In the genomic region with DNA sequence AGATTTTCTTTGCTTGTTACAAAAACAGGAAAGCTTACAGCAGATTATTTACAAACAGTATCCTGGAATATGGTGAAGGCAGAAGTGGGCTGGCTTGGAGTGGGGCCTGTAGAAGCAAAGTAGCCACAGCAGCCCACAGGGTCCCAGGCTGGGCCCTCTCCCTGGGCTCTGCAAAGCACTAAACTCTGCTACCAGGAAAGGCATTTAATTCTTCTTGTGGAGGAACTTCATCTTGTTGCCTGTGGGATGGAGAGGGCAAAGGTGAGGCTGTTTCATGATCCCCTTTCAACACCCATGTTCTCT, we compare ENCODE assay signal across 12 mouse cellular contexts. TPM values are rescaled to one million over a fixed set of nuclear protein-coding genes. Genes with fewer than 3 reads are reported as not detected.
A peak's percentile ranks its signal among the peaks of the same experiment; 100 is the strongest.
DNase-seq lines count a peak whose midpoint lies in the region; ATAC-seq and TF ChIP-seq lines count a peak whose summit lies in the region.
"Had no signal": no experiment of that assay in that cellular context is flagged by ENCODE, and none has a peak within 500 bp of the region (broad histone marks: within the 10 kb centered on the region; RNA-seq: fewer than 3 reads in every experiment).

No protein-coding gene starts in this region.

- H3K27ac ChIP-seq in forebrain, embryonic 11.5 days (ENCODE audit: low read depth, low read length): 0 out of 2 replicates have a peak overlapping the region, but pooled peaks have one; percentile 18
- no peak overlapping the region for H3K27ac ChIP-seq in forebrain, postnatal 0 days (ENCODE audit: low read depth, low read length)
- H3K27ac ChIP-seq in hindbrain, embryonic 13.5 days: peak overlapping the region; percentile 19
- no peak overlapping the region for H3K27ac ChIP-seq in hindbrain, embryonic 16.5 days (ENCODE audit: low read depth, low read length)
- H3K27ac ChIP-seq in neural tube, embryonic 13.5 days (replicated peaks): 0 out of 2 replicates have a peak overlapping the region, but pooled peaks have one; percentile 7
- no peak overlapping the region for H3K27ac ChIP-seq in neural tube, embryonic 15.5 days (replicated peaks)
- H3K27ac ChIP-seq: midbrain, embryonic 15.5 days had no signal

- H3K9ac ChIP-seq in forebrain, embryonic 11.5 days (ENCODE audit: low read length): no peak overlapping the region
- H3K9ac ChIP-seq in forebrain, postnatal 0 days: no peak overlapping the region
- no peak overlapping the region; the same call in 1 of the 2 replicates for H3K9ac ChIP-seq in hindbrain, embryonic 13.5 days
- no peak overlapping the region for H3K9ac ChIP-seq in hindbrain, embryonic 16.5 days (ENCODE audit: low read depth, low read length)
- H3K9ac ChIP-seq in neural tube, embryonic 13.5 days: peak overlapping the region; percentile 41; the same call in 1 of the 2 replicates
- no peak overlapping the region for H3K9ac ChIP-seq in neural tube, embryonic 15.5 days (replicated peaks)
- H3K9ac ChIP-seq: midbrain, embryonic 15.5 days had no signal

- H3K27me3 ChIP-seq in forebrain, embryonic 11.5 days (ENCODE audit: control insufficient read depth, insufficient read depth, low read length): no peaks in the 10 kb centered on the region
- no peaks in the 10 kb centered on the region for H3K27me3 ChIP-seq in forebrain, postnatal 0 days (ENCODE audit: insufficient read depth, low read length)
- H3K27me3 ChIP-seq in hindbrain, embryonic 13.5 days: no peaks in the 10 kb centered on the region
- H3K27me3 ChIP-seq in hindbrain, embryonic 16.5 days (replicated peaks; ENCODE audit: control insufficient read depth, insufficient read depth, low read length): no peaks in the 10 kb centered on the region
- H3K27me3 ChIP-seq in neural tube, embryonic 13.5 days: no peaks in the 10 kb centered on the region
- H3K27me3 ChIP-seq in neural tube, embryonic 15.5 days (replicated peaks): no peaks in the 10 kb centered on the region
- H3K27me3 ChIP-seq: midbrain, embryonic 15.5 days had no signal

- H3K4me3 ChIP-seq in forebrain, embryonic 11.5 days (ENCODE audit: low read depth, low read length): no peak overlapping the region
- H3K4me3 ChIP-seq in forebrain, postnatal 0 days (ENCODE audit: low read depth, low read length): no peak overlapping the region
- no peak overlapping the region for H3K4me3 ChIP-seq in hindbrain, embryonic 13.5 days
- no peak overlapping the region for H3K4me3 ChIP-seq in hindbrain, embryonic 16.5 days (ENCODE audit: low read length)
- no peak overlapping the region for H3K4me3 ChIP-seq in neural tube, embryonic 13.5 days
- no peak overlapping the region for H3K4me3 ChIP-seq in neural tube, embryonic 15.5 days (replicated peaks)
- H3K4me3 ChIP-seq: midbrain, embryonic 15.5 days had no signal

- no peak overlapping the region for H3K4me2 ChIP-seq in forebrain, embryonic 11.5 days (ENCODE audit: low read depth, low read length, severe bottlenecking)
- no peak overlapping the region for H3K4me2 ChIP-seq in forebrain, postnatal 0 days (ENCODE audit: low read depth)
- no peak overlapping the region for H3K4me2 ChIP-seq in hindbrain, embryonic 13.5 days
- H3K4me2 ChIP-seq in hindbrain, embryonic 16.5 days (ENCODE audit: low read length): no peak overlapping the region
- no peak overlapping the region for H3K4me2 ChIP-seq in neural tube, embryonic 13.5 days
- no peak overlapping the region for H3K4me2 ChIP-seq in neural tube, embryonic 15.5 days
- H3K4me2 ChIP-seq: midbrain, embryonic 15.5 days had no signal

- no peak for DNase-seq in forebrain, embryonic 11.5 days (ENCODE audit: low spot score)
- no peak for DNase-seq in forebrain, postnatal 0 days
- DNase-seq in urinary bladder, postnatal 4 days (ENCODE audit: low spot score in 2 of 2): no peak
- DNase-seq: kidney, adult 9 months; retina, postnatal 1 day; thymus, adult 2 months had no signal

- H3K4me1 ChIP-seq in forebrain, embryonic 11.5 days (replicated peaks; ENCODE audit: control insufficient read depth, insufficient read depth, low read length): peaks cover 4% of the 10 kb centered on the region; the same call in 1 of the 2 replicates
- H3K4me1 ChIP-seq in forebrain, postnatal 0 days (ENCODE audit: insufficient read depth): peaks cover 7% of the 10 kb centered on the region
- peaks cover 22% of the 10 kb centered on the region for H3K4me1 ChIP-seq in hindbrain, embryonic 13.5 days (replicated peaks)
- H3K4me1 ChIP-seq in hindbrain, embryonic 16.5 days (ENCODE audit: control insufficient read depth, insufficient read depth, low read depth, low read length): peaks cover 14% of the 10 kb centered on the region
- H3K4me1 ChIP-seq in neural tube, embryonic 13.5 days (replicated peaks): peaks cover 24% of the 10 kb centered on the region
- H3K4me1 ChIP-seq in neural tube, embryonic 15.5 days: peaks cover 23% of the 10 kb centered on the region

- TF ChIP-seq CTCF in forebrain, postnatal 0 days (IDR thresholded peaks at IDR 0.05; ENCODE audit: low read depth): no peak

- H3K36me3 ChIP-seq in forebrain, embryonic 11.5 days (ENCODE audit: control insufficient read depth, insufficient read depth, low read length): peaks cover 6% of the 10 kb centered on the region; the same call in 1 of the 2 replicates
- peaks cover 53% of the 10 kb centered on the region for H3K36me3 ChIP-seq in forebrain, postnatal 0 days (ENCODE audit: insufficient read depth)
- peaks cover 63% of the 10 kb centered on the region for H3K36me3 ChIP-seq in hindbrain, embryonic 13.5 days
- peaks cover 38% of the 10 kb centered on the region for H3K36me3 ChIP-seq in hindbrain, embryonic 16.5 days (ENCODE audit: control insufficient read depth, insufficient read depth, low read length)
- peaks cover 68% of the 10 kb centered on the region for H3K36me3 ChIP-seq in neural tube, embryonic 13.5 days
- H3K36me3 ChIP-seq in neural tube, embryonic 15.5 days: peaks cover 59% of the 10 kb centered on the region

- no peak for ATAC-seq in forebrain, embryonic 11.5 days (replicated peaks; ENCODE audit: low FRiP score)
- ATAC-seq in forebrain, postnatal 0 days: no peak
- ATAC-seq in hindbrain, embryonic 13.5 days (ENCODE audit: low FRiP score): no peak
- ATAC-seq in hindbrain, embryonic 16.5 days: no peak
- no peak for ATAC-seq in neural tube, embryonic 13.5 days (ENCODE audit: low read depth)
- ATAC-seq in neural tube, embryonic 15.5 days (ENCODE audit: low FRiP score): no peak
- no peak for ATAC-seq in activated CD4-positive, CD25-positive, alpha-beta regulatory T cell, adult 4 months
- ATAC-seq: midbrain, embryonic 15.5 days had no signal

- no peaks in the 10 kb centered on the region for H3K9me3 ChIP-seq in forebrain, embryonic 11.5 days (ENCODE audit: control insufficient read depth, low read length)
- no peaks in the 10 kb centered on the region for H3K9me3 ChIP-seq in forebrain, postnatal 0 days (ENCODE audit: low read length)
- H3K9me3 ChIP-seq in hindbrain, embryonic 13.5 days: no peaks in the 10 kb centered on the region
- no peaks in the 10 kb centered on the region for H3K9me3 ChIP-seq in hindbrain, embryonic 16.5 days (ENCODE audit: control insufficient read depth, low read length)
- H3K9me3 ChIP-seq in neural tube, embryonic 13.5 days: no peaks in the 10 kb centered on the region
- no peaks in the 10 kb centered on the region for H3K9me3 ChIP-seq in neural tube, embryonic 15.5 days (replicated peaks)
- H3K9me3 ChIP-seq: midbrain, embryonic 15.5 days had no signal

RNA-seq across cellular contexts. Expression of a gene that starts 5.4 kb away (rescaled TPM):
- 103 and 119 TPM in 2 replicates for polyA plus RNA-seq in forebrain, embryonic 11.5 days (2014; fragmentation: Nextera tagmentation; extraction: Ambion mirVana)
- 433 and 606 TPM in 2 replicates for total RNA-seq in forebrain, postnatal 0 days (2014; rRNA removed)
- polyA plus RNA-seq in forebrain, postnatal 0 days (2015; fragmentation: Nextera tagmentation; extraction: Ambion mirVana): 94.1 and 102 TPM in 2 replicates
- polyA plus RNA-seq in hindbrain, embryonic 13.5 days (2015; fragmentation: Nextera tagmentation; extraction: Ambion mirVana): 89.0 TPM in 2 replicates
- polyA plus RNA-seq in hindbrain, embryonic 16.5 days (2015; fragmentation: Nextera tagmentation; extraction: Ambion mirVana): 76.0 and 80.8 TPM in 2 replicates
- polyA plus RNA-seq in neural tube, embryonic 13.5 days (2015; fragmentation: Nextera tagmentation; extraction: Ambion mirVana): 80.7 and 91.7 TPM in 2 replicates
- 81.6 and 93.8 TPM in 2 replicates for polyA plus RNA-seq in neural tube, embryonic 15.5 days (2015; fragmentation: Nextera tagmentation; extraction: Ambion mirVana)
- 100 to 1,000 TPM; 252 to 318 TPM for polyA plus RNA-seq in activated CD4-positive, CD25-positive, alpha-beta regulatory T cell, adult 4 months (2017; shearing (Covaris generic))

RNA-seq across cellular contexts. Expression of a gene that starts 16.5 kb away (rescaled TPM):
- polyA plus RNA-seq in forebrain, embryonic 11.5 days (2014; fragmentation: Nextera tagmentation; extraction: Ambion mirVana): 0.37 and 0.67 TPM in 2 replicates
- 2.3 and 3.9 TPM in 2 replicates for total RNA-seq in forebrain, postnatal 0 days (2014; rRNA removed)
- 0.34 and 0.41 TPM in 2 replicates for polyA plus RNA-seq in forebrain, postnatal 0 days (2015; fragmentation: Nextera tagmentation; extraction: Ambion mirVana)
- 0.22 and 0.34 TPM in 2 replicates for polyA plus RNA-seq in hindbrain, embryonic 13.5 days (2015; fragmentation: Nextera tagmentation; extraction: Ambion mirVana)
- 0.91 and 1.4 TPM in 2 replicates for polyA plus RNA-seq in hindbrain, embryonic 16.5 days (2015; fragmentation: Nextera tagmentation; extraction: Ambion mirVana)
- polyA plus RNA-seq in neural tube, embryonic 13.5 days (2015; fragmentation: Nextera tagmentation; extraction: Ambion mirVana): 0.11 and 0.26 TPM in 2 replicates
- 0.47 and 0.73 TPM in 2 replicates for polyA plus RNA-seq in neural tube, embryonic 15.5 days (2015; fragmentation: Nextera tagmentation; extraction: Ambion mirVana)
- polyA plus RNA-seq in activated CD4-positive, CD25-positive, alpha-beta regulatory T cell, adult 4 months (2017; shearing (Covaris generic)): not detected

Comparison
In these comparisons a context has a peak if more than half of its experiments do, and no peak if none do; other contexts are left out.
1. H3K27ac ChIP-seq: peak in forebrain, embryonic 11.5 days (single experiment), hindbrain, embryonic 13.5 days (single experiment) and neural tube, embryonic 13.5 days (single experiment); none in forebrain, postnatal 0 days (single experiment), hindbrain, embryonic 16.5 days (single experiment) and neural tube, embryonic 15.5 days (single experiment).